Mouse (Mus musculus) retina, adult 2 months (tissue): ENCODE measurements around the gene Prrg2.

Experiments
- DNase-seq: peaks from one replicate; pipeline ENCODE4 v3.0.0-alpha.2; 2012; ENCODE audit warnings: low read depth, low spot score

Gene Prrg2

GRCm38 (mm10) chr7:45012824-45013223 is 49.7 kb downstream of the Prrg2 start:
- DNase-seq: no peak

- DNase-seq: no peak
Measured at GRCm38 (mm10) chr7:45012011-45012410, 50.5 kb downstream of the Prrg2 start.

- DNase-seq: no peak
Measured at GRCm38 (mm10) chr7:45008411-45008810, 54.1 kb downstream of the Prrg2 start.

- no peak for DNase-seq
Measured at GRCm38 (mm10) chr7:45007846-45008245, 54.6 kb downstream of the Prrg2 start.

- DNase-seq: no peak
Measured at GRCm38 (mm10) chr7:45007141-45007540, 55.3 kb downstream of the Prrg2 start.

GRCm38 (mm10) chr7:45006503-45006902 is 56.0 kb downstream of the Prrg2 start:
- DNase-seq: no peak

GRCm38 (mm10) chr7:45005321-45005992 is 57.0 kb downstream of the Prrg2 start:
- DNase-seq: no peak

- no peak for DNase-seq
Measured at GRCm38 (mm10) chr7:45004546-45004945, 57.9 kb downstream of the Prrg2 start.
